Mouse (Mus musculus): ENCODE measurements around the gene Myo9a.

GRCm38 (mm10) chr9:59751066-59751581, 428 bp downstream of the Myo9a start:
- TF ChIP-seq BHLHE40 (IDR thresholded peaks at IDR 0.05; ENCODE audit: low read depth, low read length) (no peak), TCF12 (IDR thresholded peaks at IDR 0.05; ENCODE audit: low read depth, low read length) (no peak)
